Mouse (Mus musculus) heart, embryonic 14.5 days (tissue): ENCODE results near the gene Egln1. TPM values are rescaled to one million over a fixed set of nuclear protein-coding genes. Genes with fewer than 3 reads are reported as not detected.

Experiments used
- ATAC-seq: fragments of 200-750 bp; cut with Nextera tagmentation; 2 replicates; pipeline ENCODE4 v1.8.0; 2017; ENCODE audit warnings: low read depth, moderate TSS enrichment; ENCODE audit not compliant: insufficient number of reproducible peaks, insufficient read depth, low FRiP score
- H3K27ac ChIP-seq, 2 experiments: fragments of 200-500 bp in 1 of 2; fragments of 300-500 bp in 1 of 2; sonication (generic) in 1 of 2; replicated peaks in 1 of 2; 2 replicates each; pipeline ENCODE4 v1.5.1; 2012 to 2014; ENCODE audit warnings: low read depth in 2 of 2, low read length in 2 of 2, control low read depth in 1 of 2, mild to moderate bottlenecking in 1 of 2, mixed read lengths in 1 of 2; ENCODE audit not compliant: control insufficient read depth in 1 of 2, insufficient read depth in 1 of 2
- H3K27me3 ChIP-seq: fragments of 300-500 bp; sonication (generic); 2 replicates; pipeline ENCODE4 v1.6.1; 2014; ENCODE audit warnings: mild to moderate bottlenecking, low read length, control low read depth; ENCODE audit not compliant: control insufficient read depth, insufficient read depth
- H3K36me3 ChIP-seq: fragments of 300-500 bp; sonication (generic); 2 replicates; pipeline ENCODE4 v1.6.1; 2014; ENCODE audit warnings: mild to moderate bottlenecking, control low read depth, low read length, mixed read lengths; ENCODE audit not compliant: control insufficient read depth, insufficient read depth
- H3K4me1 ChIP-seq, 2 experiments: fragments of 200-500 bp in 1 of 2; fragments of 300-500 bp in 1 of 2; sonication (generic) in 1 of 2; 2 replicates each; pipeline ENCODE4 v1.6.1; 2012 to 2014; ENCODE audit warnings: low read length in 2 of 2, control low read depth in 1 of 2, mixed read lengths in 1 of 2; ENCODE audit not compliant: control insufficient read depth in 2 of 2, insufficient read depth in 2 of 2
- H3K4me2 ChIP-seq: fragments of 300-500 bp; sonication (generic); 2 replicates; pipeline ENCODE4 v1.6.1; 2014; ENCODE audit warnings: mild to moderate bottlenecking, low read length
- H3K4me3 ChIP-seq, 2 experiments: fragments of 200-500 bp in 1 of 2; fragments of 300-500 bp in 1 of 2; sonication (generic) in 1 of 2; 2 replicates each; pipeline ENCODE4 v1.5.1; 2012 to 2014; ENCODE audit warnings: low read length in 2 of 2, mild to moderate bottlenecking in 2 of 2, control low read depth in 1 of 2, low read depth in 1 of 2, moderate library complexity in 1 of 2; ENCODE audit not compliant: control insufficient read depth in 1 of 2, insufficient read depth in 1 of 2
- H3K9ac ChIP-seq: fragments of 300-500 bp; sonication (generic); 2 replicates; pipeline ENCODE4 v1.6.1; 2014; ENCODE audit warnings: mild to moderate bottlenecking, low read length
- H3K9me3 ChIP-seq: fragments of 300-500 bp; sonication (generic); 2 replicates; pipeline ENCODE4 v1.6.1; 2016; ENCODE audit warnings: low read length, control low read depth; ENCODE audit not compliant: control insufficient read depth
- WGBS: fragments of 180-500 bp; shearing (Covaris S2); extraction: QIAGEN DNeasy Blood & Tissue Kit; methylation state at CpG from one replicate; pipeline ENCODE4 v1.1.7; 2014; 5-methylcytosine and 5-hydroxymethylcytosine counted together
- polyA plus RNA-seq: library from polyadenylated mRNA; unstranded; fragments of >200 nt; fragmentation: Nextera tagmentation; extraction: Ambion mirVana; gene quantifications from 2 replicates; pipeline ENCODE4 v1.2.1, GENCODE M21; 2014

The Egln1 gene
- polyA plus RNA-seq, 1 experiment from 2014 or later = 26.0 TPM

DNA sequence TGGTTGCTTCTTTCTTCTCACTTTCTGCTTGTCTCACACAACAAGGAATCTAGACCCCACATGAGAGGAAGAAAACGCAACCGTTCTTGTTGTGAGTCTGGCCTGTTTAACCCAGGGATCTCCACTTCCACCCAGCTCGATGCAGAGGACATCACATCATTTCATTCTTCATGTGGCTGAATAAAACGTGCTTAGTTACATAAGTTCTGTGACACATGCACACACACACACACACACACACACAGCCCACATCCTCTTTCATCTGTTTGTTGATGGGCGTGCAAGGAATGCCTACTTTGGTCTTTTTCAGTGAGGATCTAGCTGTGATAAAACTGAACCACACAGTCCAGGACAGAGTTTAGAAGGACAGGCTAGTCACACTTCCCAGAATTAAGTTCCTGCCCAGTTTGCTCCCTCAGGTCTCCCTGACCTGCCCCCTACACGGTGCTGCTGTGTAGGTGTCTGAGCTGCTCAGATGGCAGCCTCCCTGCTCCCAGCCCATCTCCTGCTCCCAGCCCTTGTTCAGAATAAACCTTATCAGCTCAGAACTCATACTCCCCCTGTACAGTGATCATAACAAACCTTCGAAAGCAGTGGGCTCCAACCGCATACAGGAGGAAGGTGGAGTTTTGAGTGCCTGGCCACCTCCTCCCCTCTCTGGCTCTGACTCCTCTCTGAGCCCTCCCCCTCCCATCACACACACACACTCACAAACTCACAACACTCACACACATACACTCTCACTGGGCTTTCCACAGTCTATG lies 10.5 kb upstream of the Egln1 start:
- no peaks in the 10 kb centered on the region for H3K9me3 ChIP-seq
- 0 out of 2 replicates have a peak overlapping the region, but pooled peaks have one; percentile 5 for H3K4me2 ChIP-seq
- H3K27ac ChIP-seq = no peak overlapping the region
- H3K36me3 ChIP-seq = no peaks in the 10 kb centered on the region
- no peaks in the 10 kb centered on the region for H3K27me3 ChIP-seq
- H3K9ac ChIP-seq = no peak overlapping the region
- 0 out of 2 replicates have a peak, but pooled peaks have one; percentile 36 for ATAC-seq
- H3K4me3 ChIP-seq = no peak overlapping the region
- H3K4me1 ChIP-seq = peaks cover 23 to 24% of the 10 kb centered on the region in 2 experiments
- 49% methylated on average over 8 of the region's 8 CpGs for WGBS

DNA sequence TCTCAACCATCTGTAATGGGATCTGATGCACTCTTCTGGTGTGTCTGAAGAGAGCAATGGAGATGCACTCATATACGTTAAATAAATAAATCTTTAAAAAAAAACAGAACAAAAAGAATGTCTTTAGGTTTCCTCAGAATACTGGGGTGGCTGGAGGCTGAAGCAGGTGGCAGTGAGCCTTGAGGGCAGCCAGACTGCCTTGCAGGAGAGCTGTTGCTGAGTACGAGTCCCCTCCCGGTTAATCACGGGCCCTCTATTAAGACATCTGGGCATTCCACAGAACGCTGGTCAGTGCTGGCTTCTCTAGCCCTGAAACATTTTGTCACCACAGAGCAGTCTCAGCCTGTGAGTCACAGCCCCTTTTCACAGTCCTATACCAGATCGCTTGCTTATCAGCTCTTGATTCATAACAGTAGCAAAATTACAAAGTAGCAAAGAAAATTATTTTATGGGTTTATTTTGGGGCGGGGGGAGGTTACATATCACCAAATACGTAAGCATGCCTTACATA lies 5.5 kb upstream of the Egln1 start:
- Histone ChIP-seq H3K27ac (no peak overlapping the region; a peak in 1 of 4 replicates), H3K36me3 (no peaks in the 10 kb centered on the region), H3K4me3 (no peak overlapping the region), H3K4me2 (no peak overlapping the region), H3K9ac (no peak overlapping the region), H3K4me1 (peaks cover 17 to 26% of the 10 kb centered on the region in 2 experiments), H3K27me3 (no peaks in the 10 kb centered on the region), H3K9me3 (no peaks in the 10 kb centered on the region)
- ATAC-seq = no peak
- WGBS = 56% methylated on average over 8 of the region's 8 CpGs

DNA sequence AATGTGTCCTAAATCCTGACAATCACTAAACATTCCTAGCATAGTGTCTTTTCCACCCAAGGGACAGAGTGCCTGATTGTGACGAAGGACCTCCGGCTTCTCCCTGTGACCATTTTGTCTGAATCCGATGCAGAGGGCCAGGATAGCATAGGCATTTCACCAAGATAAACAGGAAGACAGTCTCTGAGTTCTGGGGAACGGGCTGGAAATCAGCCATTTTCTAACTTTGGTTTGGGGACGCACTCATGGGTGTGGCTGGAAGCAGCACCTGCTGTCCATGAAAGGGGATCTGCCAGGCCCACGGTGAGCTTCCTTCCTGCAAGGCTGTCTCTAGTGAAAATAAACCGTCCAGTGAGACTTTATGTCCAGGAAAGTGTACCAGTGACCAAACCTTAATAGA lies 4.1 kb upstream of the Egln1 start:
- Histone ChIP-seq H3K4me2 (no peak overlapping the region), H3K9ac (no peak overlapping the region), H3K4me3 (no peak overlapping the region), H3K36me3 (no peaks in the 10 kb centered on the region), H3K27me3 (no peaks in the 10 kb centered on the region), H3K4me1 (peaks cover 6 to 15% of the 10 kb centered on the region in 2 experiments), H3K9me3 (no peaks in the 10 kb centered on the region), H3K27ac (0 out of 4 replicates have a peak overlapping the region, but pooled peaks of 1 of the 2 experiments have one; percentile 24)
- WGBS = 64% methylated on average over 7 of the region's 7 CpGs
- ATAC-seq = no peak

DNA sequence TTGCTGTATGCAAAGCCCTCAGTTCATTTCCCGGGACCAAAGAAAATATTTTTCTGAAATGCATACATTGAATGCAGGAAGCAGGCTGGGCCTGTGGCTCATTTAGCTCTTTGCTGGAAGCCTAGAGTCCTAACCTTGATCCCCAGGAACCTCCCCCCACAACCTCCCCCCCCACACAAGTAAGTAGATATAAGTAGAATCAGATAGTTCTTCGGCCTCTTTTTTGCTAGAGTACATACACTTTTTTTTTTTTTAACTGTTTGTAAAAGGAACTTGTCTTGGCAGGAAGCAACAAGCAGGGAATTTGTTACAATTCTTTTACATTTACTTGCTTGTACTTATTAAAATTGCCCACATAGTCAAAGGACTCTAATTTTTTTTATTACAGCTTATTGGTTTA lies 1.7 kb upstream of the Egln1 start:
- peak overlapping the region; percentile 74 for H3K4me2 ChIP-seq
- no peak for ATAC-seq
- H3K4me1 ChIP-seq = peaks cover 8 to 26% of the 10 kb centered on the region in 2 experiments
- H3K27ac ChIP-seq = no peak overlapping the region
- peak overlapping the region in 1 of 2 experiments; percentile 94; a peak in 1 of 4 replicates for H3K4me3 ChIP-seq
- H3K27me3 ChIP-seq = no peaks in the 10 kb centered on the region
- 68% methylated on average over 2 of the region's 2 CpGs for WGBS
- H3K9ac ChIP-seq = peak overlapping the region; percentile 92
- H3K9me3 ChIP-seq = no peaks in the 10 kb centered on the region
- H3K36me3 ChIP-seq = no peaks in the 10 kb centered on the region

DNA sequence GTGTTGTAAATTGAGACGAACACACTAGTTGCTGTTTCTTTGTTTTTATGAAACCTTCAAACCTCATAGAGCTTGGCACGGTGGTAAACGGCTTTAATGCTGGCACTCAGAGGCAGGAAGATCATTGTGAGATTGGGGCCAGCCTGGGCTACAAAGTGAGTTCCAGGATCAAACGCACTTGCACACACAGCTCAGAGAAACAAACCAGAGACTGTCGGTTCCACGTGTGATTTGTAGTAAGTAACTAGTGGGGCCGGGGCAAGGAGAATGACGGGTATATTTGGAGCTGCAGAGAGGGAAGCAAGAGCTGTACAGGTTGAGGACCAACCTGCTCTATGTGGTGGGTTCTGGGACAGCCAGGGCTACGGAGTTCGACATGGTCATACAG lies 939 bp upstream of the Egln1 start:
- no peaks in the 10 kb centered on the region for H3K27me3 ChIP-seq
- H3K36me3 ChIP-seq = no peaks in the 10 kb centered on the region
- WGBS = 27% methylated on average over 10 of the region's 10 CpGs
- peaks cover 12 to 34% of the 10 kb centered on the region in 2 experiments for H3K4me1 ChIP-seq
- H3K9ac ChIP-seq = peak overlapping the region; percentile 92
- ATAC-seq = no peak
- peak overlapping the region; percentile 87 to 94 for H3K4me3 ChIP-seq
- peak overlapping the region; percentile 77 to 99 for H3K27ac ChIP-seq
- no peaks in the 10 kb centered on the region for H3K9me3 ChIP-seq
- H3K4me2 ChIP-seq = peak overlapping the region; percentile 74

DNA sequence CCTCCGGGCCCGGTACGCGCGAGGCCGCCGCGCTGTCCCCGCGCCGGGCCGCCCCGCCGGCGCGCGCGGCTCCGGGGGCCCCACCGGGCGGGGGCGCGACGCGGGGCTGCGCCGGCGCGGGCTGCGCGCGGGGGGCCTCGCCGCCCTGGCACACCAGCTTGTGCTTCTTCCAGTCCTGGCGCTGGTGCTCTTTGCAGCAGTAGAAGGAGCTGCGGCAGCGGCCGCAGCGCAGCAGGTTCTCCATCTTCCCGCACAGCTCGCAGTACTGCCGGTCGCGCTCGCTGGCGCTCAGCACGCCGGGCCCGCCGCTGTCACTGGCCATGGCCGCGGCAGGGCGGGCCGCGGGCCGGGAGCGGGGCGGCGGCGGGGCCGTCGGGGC lies 402 bp downstream of the Egln1 start:
- Histone ChIP-seq H3K9ac (peak overlapping the region; percentile 92), H3K4me2 (peak overlapping the region; percentile 74), H3K27ac (peak overlapping the region; percentile 97 to 99), H3K4me3 (peak overlapping the region; percentile 87 to 94), H3K4me1 (peaks cover 12 to 45% of the 10 kb centered on the region in 2 experiments), H3K27me3 (no peaks in the 10 kb centered on the region), H3K9me3 (no peaks in the 10 kb centered on the region), H3K36me3 (no peaks in the 10 kb centered on the region)
- WGBS = under 1% methylated on average over 51 of the region's 62 CpGs
- peak; percentile 9; the same call in 1 of the 2 replicates for ATAC-seq

DNA sequence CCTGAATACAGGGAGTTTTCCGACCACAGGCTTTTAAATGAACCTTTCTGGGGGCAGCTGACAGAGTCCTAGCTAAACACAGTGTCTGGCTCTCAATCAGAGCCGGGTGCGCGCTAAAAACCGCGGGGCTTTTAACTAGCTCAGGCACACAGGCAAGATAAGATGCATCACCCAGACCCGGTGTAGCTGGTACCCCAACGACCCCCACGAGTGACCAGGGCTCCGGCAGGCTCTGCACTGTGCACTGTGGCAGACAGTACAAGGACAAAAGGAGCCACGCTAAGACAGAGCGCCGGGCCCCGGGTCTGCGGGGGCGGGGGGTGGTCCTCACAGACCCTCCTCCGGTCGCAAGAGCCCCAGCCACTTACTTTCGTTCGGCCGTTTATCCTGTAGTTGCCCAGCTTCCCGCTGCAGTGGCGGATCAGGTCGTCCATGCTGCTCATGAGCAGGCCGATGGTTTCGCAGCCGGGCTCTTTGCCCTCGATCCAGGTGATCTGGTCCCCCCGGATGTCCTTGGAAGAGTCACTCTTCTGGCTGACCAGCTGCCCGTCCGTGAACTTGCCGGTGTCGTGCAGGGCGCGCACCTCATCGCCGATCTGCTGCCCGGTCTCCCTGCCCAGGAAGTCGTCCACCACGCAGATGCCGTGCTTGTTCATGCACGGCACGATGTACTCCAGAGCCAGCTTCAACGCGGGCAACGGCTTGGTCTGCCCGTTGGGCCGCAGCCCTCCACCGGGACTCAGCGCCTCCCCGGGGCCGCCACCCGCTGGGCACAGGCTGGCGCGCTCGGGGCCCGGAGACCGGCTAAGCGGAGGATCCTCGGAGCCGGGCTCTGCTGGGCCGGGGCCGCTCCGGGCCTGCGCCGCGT lies 1.0 kb downstream of the Egln1 start:
- Histone ChIP-seq H3K27me3 (no peaks in the 10 kb centered on the region), H3K4me2 (peak overlapping the region; percentile 74), H3K36me3 (no peaks in the 10 kb centered on the region), H3K9me3 (no peaks in the 10 kb centered on the region), H3K4me3 (peak overlapping the region; percentile 87 to 94), H3K9ac (peak overlapping the region; percentile 92), H3K4me1 (peaks cover 12 to 45% of the 10 kb centered on the region in 2 experiments), H3K27ac (peak overlapping the region; percentile 82 to 99)
- peak; percentile 14; the same call in 1 of the 2 replicates for ATAC-seq
- WGBS = under 1% methylated on average over 67 of the region's 67 CpGs
